Mouse (Mus musculus) thymus, adult 2 months (tissue): Measurements from ENCODE around the gene Crb1. TPM values are rescaled to one million over a fixed set of nuclear protein-coding genes. Genes with fewer than 3 reads are reported as not detected.
"Not testable (repeated sequence)": the region's sequence is repeated elsewhere in the genome, so short reads cannot be mapped to it uniquely, and the experiment has no call there.

Source experiments
- DNase-seq: peaks from one replicate; pipeline ENCODE4 v3.0.0; 2021
- H3K27ac ChIP-seq: fragments of 200-500 bp; 2 replicates; pipeline ENCODE4 v1.5.1; 2012; ENCODE audit warnings: low read length, control low read depth; ENCODE audit not compliant: control insufficient read depth, insufficient read depth
- H3K27me3 ChIP-seq: fragments of 200-500 bp; 2 replicates; pipeline ENCODE4 v1.6.1; 2012; ENCODE audit warnings: mild to moderate bottlenecking, low read length, moderate library complexity, mixed read lengths; ENCODE audit not compliant: control insufficient read depth, insufficient read depth
- H3K36me3 ChIP-seq: fragments of 200-500 bp; 2 replicates; pipeline ENCODE4 v1.6.1; 2012; ENCODE audit warnings: mild to moderate bottlenecking, low read length, moderate library complexity; ENCODE audit not compliant: control insufficient read depth, insufficient read depth
- H3K4me1 ChIP-seq: fragments of 200-500 bp; replicated peaks from 2 replicates; pipeline ENCODE4 v1.6.1; 2012; ENCODE audit warnings: low read length; ENCODE audit not compliant: control insufficient read depth, insufficient read depth
- H3K4me3 ChIP-seq: fragments of 200-500 bp; 2 replicates; pipeline ENCODE4 v1.5.1; 2012; ENCODE audit warnings: mild to moderate bottlenecking, low read length, control low read depth, moderate library complexity; ENCODE audit not compliant: control insufficient read depth, insufficient read depth
- CTCF ChIP-seq: fragments of 200-500 bp; IDR thresholded peaks from 2 replicates; pipeline ENCODE4 v1.5.1; 2012; ENCODE audit warnings: mild to moderate bottlenecking, control low read depth, low read length, moderate library complexity, borderline replicate concordance; ENCODE audit not compliant: control insufficient read depth, poor library complexity, insufficient read depth; ENCODE audit errors: extremely low read depth
- POLR2A ChIP-seq: fragments of 200-500 bp; IDR thresholded peaks from 2 replicates; pipeline ENCODE4 v1.6.1; 2012; ENCODE audit warnings: mild to moderate bottlenecking, low read length, control low read depth, moderate library complexity; ENCODE audit not compliant: control insufficient read depth, poor library complexity, insufficient read depth; ENCODE audit errors: extremely low read depth
- WGBS: fragments of 180-500 bp; shearing (Covaris S2); methylation state at CpG from one replicate; pipeline ENCODE4 v1.1.7; 2018; 5-methylcytosine and 5-hydroxymethylcytosine counted together
- polyA plus RNA-seq: library from polyadenylated mRNA; depleted of rRNA; stranded (reverse); fragments of >200 nt; gene quantifications from 2 replicates; pipeline ENCODE4 v1.2.3, GENCODE M21; 2012

The Crb1 gene
- polyA plus RNA-seq, 1 experiment, result 0.03 TPM

GRCm38 (mm10) chr1:139314297-139314874 lies 62.5 kb downstream of the Crb1 start:
- no peak overlapping the region for H3K27ac ChIP-seq
- WGBS, result 90% methylated on average over 4 of the region's 4 CpGs
- DNase-seq, result no peak
- TF ChIP-seq CTCF (no peak), POLR2A (no peak)
- no peak overlapping the region for H3K4me3 ChIP-seq
- H3K4me1 ChIP-seq, result no peaks in the 10 kb centered on the region
- H3K27me3 ChIP-seq, result no peaks in the 10 kb centered on the region
- no peaks in the 10 kb centered on the region for H3K36me3 ChIP-seq

GRCm38 (mm10) chr1:139308915-139309314 lies 68.0 kb downstream of the Crb1 start:
- Histone ChIP-seq H3K27me3 (no peaks in the 10 kb centered on the region), H3K27ac (no peak overlapping the region), H3K36me3 (no peaks in the 10 kb centered on the region), H3K4me3 (no peak overlapping the region), H3K4me1 (no peaks in the 10 kb centered on the region)
- 77% methylated on average over 4 of the region's 4 CpGs for WGBS
- DNase-seq, result no peak
- TF ChIP-seq POLR2A (no peak), CTCF (no peak)

- DNase-seq, H3K36me3 ChIP-seq, H3K4me1 ChIP-seq, H3K27ac ChIP-seq, H3K27me3 ChIP-seq, H3K4me3 ChIP-seq: not testable (repeated sequence)
Measured at GRCm38 (mm10) chr1:139302519-139302918, 74.4 kb downstream of the Crb1 start.

- TF ChIP-seq POLR2A, result no peak
- TF ChIP-seq CTCF, result no peak
- Histone ChIP-seq H3K4me1 (no peaks in the 10 kb centered on the region), H3K27me3 (no peaks in the 10 kb centered on the region), H3K27ac (no peak overlapping the region), H3K36me3 (no peaks in the 10 kb centered on the region), H3K4me3 (no peak overlapping the region)
- 97% methylated on average over 5 of the region's 5 CpGs for WGBS
- DNase-seq, result no peak
Measured at GRCm38 (mm10) chr1:139301830-139302229, 75.1 kb downstream of the Crb1 start.

- H3K27me3 ChIP-seq, result no peaks in the 10 kb centered on the region
- no peak overlapping the region for H3K4me3 ChIP-seq
- no peaks in the 10 kb centered on the region for H3K36me3 ChIP-seq
- no peak for DNase-seq
- no peaks in the 10 kb centered on the region for H3K4me1 ChIP-seq
- no peak overlapping the region for H3K27ac ChIP-seq
- TF ChIP-seq POLR2A, result no peak
- no peak for TF ChIP-seq CTCF
- 89% methylated on average over 4 of the region's 4 CpGs for WGBS
Measured at GRCm38 (mm10) chr1:139292023-139292422, 84.9 kb downstream of the Crb1 start.

- no peaks in the 10 kb centered on the region for H3K27me3 ChIP-seq
- 83% methylated on average over 1 of the region's 1 CpGs for WGBS
- TF ChIP-seq POLR2A (no peak), CTCF (no peak)
- H3K27ac ChIP-seq, result no peak overlapping the region
- no peak for DNase-seq
- no peak overlapping the region for H3K4me3 ChIP-seq
- no peaks in the 10 kb centered on the region for H3K4me1 ChIP-seq
- H3K36me3 ChIP-seq, result no peaks in the 10 kb centered on the region
Measured at GRCm38 (mm10) chr1:139291593-139291992, 85.3 kb downstream of the Crb1 start.

GRCm38 (mm10) chr1:139276619-139277320 lies 100.1 kb downstream of the Crb1 start:
- WGBS, result 78% methylated on average over 4 of the region's 4 CpGs
- Histone ChIP-seq H3K27me3 (no peaks in the 10 kb centered on the region), H3K27ac (no peak overlapping the region), H3K4me3 (no peak overlapping the region), H3K4me1 (no peaks in the 10 kb centered on the region), H3K36me3 (no peaks in the 10 kb centered on the region)
- TF ChIP-seq CTCF (no peak), POLR2A (no peak)
- DNase-seq, result no peak
